Mouse (Mus musculus): ENCODE measurements around the gene Unk.

Gene Unk

DNA sequence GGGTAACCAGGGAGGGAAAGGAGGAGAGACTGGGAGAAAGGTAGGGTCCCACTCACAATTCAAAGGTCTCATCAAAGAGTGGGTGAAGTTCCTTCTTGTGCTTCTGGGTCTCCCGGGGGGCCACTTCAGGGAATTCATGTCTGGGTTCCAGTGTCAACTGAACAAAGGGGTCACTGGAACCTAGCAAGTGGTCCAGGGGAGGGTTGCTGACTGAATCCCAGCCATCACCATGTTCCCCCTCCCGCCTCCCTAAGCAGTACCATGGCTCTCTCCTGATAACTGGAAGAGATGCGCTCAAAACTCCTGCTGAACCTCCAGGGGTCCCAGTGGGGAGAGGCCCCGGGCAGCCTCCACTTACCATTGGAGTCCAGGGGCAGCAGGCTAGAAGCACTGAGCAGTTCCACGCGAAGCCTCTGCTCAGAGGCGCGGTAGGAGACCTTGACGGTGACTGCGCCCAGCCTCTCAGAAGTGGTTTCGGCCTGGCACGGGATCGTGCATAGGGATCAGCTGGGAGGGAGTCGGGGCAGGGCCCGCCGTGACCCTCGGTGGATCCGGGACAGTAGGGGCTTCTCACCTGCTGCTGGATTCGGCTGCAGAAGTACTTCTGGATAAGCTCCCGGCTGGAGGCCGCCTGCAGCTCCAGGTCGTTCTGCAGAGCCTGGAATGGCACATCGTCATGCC lies 34.2 kb downstream of the Unk start:
- peak; percentile 76 for DNase-seq

DNA sequence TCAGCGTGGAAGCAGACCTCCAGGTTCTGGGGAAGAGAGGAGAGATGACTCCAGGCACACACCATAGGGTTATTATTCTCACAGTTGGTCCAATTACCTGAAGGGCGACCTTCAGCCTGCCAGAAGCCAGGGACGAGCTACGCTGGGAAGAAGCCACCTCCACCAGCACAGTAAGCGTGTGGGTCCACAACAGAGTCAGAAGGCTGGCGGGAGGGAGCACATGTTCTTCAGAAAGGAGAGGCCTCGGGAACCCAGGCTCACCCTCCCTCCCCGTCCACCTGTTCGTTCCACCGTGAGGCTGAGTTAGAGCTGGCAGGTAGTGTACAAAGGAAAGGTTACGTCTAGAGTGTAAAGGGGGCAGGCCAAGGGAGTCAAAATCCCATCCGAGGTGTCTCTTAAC lies 35.2 kb downstream of the Unk start:
- peak; percentile 70 for DNase-seq

- DNase-seq = peak; percentile 46
Measured at GRCm38 (mm10) chr11:116071510-116071909, 41.4 kb downstream of the Unk start.

DNA sequence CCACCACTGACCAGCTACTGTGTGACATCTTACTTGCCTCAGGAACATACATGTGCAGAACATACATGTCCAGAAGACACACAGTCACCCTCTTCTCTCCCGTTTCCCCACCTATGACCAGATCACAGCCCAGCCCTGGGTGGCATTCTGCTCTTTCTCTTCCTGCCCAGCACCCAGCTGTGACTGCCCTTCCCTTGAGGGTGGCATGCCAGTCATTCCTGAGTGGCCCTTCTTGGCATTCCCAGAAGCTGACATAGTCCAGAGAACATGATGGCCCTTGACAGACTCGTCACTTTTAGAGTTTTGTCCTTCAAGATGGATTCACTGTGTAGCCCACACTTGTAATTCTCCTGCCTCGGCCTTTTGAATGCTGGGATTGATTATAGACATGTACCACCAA lies 42.5 kb downstream of the Unk start:
- DNase-seq = peak; percentile 22

DNA sequence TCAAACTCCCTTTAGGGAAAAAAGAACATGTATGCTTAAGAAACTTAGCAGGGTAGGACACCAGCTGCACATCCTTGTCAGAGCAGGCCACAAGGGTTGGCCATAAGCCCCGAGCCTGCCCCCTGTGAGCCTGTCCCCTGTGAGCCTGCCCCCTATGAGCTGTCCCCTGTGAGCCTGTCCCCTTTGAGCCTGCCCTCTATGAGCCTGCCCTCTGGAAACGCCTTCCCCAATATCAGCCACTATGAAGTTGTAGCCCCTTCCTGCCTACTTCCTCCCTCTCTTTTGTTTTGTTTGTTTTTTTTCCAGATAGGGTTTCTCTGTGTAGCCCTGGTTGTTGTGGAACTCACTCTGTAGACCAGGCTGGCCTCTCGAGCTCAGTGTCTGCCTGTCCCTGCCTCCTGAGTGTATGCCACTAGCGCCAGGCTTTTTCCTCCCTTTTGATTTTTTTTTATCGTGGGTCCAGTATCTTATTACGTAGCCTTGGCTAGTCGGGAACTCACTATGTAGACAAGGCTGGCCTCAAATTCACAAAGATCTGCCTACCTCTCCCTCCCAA lies 44.4 kb downstream of the Unk start:
- no peak for DNase-seq

DNA sequence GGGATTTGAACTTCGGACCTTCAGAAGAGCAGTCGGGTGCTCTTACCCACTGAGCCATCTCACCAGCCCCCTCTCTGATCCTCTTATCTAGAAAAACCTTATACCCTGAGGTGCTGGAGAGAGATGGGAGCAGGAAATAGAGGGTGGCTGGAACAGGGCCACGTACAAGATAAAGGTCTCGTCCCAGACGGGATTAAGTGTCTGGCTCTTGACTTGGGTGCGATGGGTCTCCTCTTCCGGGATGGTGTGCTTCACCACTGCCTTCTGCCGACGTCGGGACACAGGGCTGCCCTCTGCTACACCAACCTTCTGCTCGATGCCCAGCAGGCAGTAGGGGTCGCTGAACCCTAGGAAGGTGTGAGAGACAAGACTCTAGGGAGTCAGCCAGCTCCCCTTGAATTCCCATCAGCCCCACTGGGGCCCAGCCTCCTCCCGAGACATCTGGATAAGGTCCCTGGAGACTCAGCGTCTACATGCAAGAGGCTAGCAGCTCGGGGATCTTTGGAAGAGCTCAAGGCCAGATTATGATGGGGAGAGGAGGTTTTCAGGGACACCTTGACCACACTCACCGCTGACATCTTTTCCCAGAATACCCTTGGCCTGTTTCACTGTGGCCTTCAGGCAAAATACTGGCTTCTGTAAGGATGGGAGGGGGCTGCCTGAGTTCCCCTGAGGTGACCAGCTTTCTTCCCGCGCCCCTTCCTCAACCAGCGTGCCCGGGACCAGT lies 45.6 kb downstream of the Unk start:
- DNase-seq = peak; percentile 43

- peak; percentile 38 for DNase-seq
Measured at GRCm38 (mm10) chr11:116076266-116076540, 46.1 kb downstream of the Unk start.

DNA sequence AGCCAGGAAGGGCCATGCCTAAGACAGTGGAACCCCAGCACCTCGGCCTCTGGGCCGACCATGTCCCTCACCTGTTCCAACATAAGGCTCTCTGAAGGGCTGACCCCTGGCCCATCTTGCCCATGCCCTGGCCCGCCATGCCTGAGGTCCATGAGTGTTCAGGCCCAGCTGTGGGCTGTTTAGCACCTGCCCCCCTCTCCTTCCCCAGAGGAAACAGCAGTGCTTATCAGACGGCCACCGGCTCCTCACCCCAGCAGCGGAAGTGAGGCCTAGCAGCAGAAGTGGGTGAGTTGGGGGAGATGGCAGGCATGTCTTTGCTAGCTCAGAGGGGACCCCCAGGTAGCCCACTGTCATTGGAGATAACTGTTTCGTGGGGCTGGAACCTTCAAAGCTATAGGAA lies 46.7 kb downstream of the Unk start:
- DNase-seq = peak; percentile 37

- peak; percentile 65 for DNase-seq
Measured at GRCm38 (mm10) chr11:116077446-116078204, 47.5 kb downstream of the Unk start, which contains the start of gene Unc13d. TSS of gene Unc13d (minus strand) at chr11:116077961.

DNA sequence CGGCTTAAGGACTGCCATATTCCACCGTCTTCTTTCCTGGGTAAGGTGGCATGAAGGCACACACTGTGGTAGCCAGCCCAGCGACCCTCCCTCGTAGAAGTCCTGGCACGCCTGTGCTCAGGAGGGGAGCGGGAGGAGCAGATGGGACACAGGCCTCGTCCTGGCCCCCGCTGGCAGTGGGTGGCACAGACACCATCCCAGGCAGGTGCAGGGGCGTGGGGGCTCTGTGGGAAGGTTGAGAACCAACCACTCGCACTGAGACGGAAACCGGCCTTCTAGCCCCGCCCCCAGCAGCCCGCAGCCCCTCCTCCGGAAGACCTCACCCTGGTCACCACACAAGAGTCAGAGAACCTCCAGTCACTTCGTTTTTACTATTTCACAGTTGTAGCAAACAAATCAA lies 48.1 kb downstream of the Unk start:
- DNase-seq = peak; percentile 71

GRCm38 (mm10) chr11:116078676-116079320 lies 48.7 kb downstream of the Unk start:
- DNase-seq = peak; percentile 63

DNA sequence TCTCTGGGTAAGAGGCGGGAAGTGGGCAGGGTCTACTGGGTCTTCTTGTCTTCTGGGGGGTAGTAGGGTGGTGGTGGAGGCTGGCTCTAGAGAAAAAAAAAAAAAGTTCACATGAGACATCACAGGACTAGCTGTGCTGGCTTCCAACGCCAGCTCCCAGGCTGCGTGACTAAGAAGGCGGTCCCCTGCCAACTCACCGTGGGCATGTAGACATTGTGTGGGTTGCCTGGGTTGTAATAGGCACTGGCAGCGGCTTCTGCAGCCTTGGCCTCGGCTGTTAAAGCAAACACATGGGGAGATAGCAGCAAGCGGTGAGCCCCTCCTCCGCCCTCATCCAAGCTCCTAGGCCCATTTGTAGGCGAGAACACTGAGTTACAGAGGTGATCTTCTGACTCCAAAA lies 49.4 kb downstream of the Unk start:
- peak; percentile 75 for DNase-seq

DNA sequence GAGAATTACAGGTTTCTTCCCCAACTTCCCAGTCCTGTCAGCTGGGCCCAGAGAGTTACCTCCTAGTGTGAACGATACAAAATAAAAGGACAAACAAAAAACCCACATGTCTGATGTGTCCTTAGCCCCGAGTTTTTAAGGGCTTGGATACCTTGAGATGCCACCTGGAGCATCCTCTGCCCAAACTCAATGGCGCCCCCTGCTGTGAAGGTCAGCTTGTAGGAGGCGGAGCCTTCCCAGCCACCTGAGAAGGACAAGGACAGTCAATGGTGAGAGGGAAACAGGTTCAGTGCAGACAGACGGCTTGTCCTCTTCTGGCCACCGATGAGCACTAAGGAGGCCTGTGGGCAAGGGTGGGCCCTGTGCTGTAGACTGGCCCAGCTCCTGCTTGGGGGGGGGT lies 51.0 kb downstream of the Unk start:
- DNase-seq = peak; percentile 81

- DNase-seq = peak; percentile 67
Measured at GRCm38 (mm10) chr11:116083096-116083672, 53.1 kb downstream of the Unk start.

DNA sequence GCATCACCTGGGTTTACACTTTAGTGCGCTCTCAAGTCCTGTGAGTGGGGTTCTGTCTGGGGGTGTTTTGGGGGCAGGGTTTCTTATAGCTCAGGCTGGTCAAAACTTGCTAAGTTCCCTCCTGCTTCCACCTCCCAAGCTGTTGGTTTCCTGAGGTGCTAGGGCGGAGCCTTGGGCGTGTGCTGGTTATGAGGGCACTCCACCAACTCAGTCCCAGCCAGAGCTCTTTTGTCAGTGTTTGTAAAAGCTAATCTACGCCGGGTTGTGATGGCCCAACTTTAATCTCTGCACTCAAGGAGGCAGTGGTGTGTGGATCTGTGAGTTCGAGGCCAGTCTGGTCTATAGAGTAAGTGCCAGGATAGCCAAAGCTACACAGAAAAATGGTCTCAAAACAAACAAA lies 54.0 kb downstream of the Unk start:
- peak; percentile 48 for DNase-seq

DNA sequence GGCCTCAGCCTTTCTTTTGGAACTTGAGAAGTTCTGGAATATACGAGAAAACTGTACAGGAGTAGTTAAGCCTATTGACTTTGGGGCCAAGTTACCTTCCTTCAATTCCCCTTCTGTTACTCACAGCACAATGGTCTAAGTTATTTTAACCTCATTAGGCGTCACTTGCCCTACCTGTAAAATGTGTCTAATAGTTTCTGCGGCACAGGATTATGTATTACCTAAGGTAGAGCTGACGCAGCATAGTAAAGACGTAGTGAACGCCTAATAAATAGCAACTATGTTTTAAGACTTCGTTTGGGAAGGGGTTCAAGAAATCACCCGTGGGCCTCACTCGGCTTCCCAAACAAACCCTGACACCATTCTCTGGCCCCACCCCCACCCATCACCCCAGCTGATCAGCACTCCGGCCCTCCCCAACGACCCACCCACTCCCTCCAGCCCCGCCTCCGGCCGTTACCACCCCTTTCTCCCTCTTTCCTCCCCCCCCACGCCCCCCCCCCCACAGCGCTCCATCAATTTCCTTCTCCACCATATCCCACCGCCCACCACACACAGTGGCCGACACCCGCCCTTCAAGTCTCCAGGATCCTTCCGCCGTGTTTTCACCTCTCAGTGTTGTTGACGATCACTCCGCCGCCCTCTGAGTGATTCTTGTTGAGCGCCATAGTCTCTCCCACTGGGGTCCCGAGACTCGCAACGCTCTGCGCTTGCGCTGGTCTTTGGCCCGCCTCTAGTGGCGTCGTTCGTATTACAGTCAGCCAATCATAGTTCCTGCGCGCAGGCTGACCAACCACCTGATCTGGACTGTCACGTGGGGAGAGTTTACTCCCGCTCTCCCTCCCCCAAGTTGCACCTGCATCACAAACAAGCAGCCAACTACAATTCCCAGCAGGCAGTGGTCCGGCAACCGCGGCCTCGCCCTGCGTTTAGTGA lies 56.4 kb downstream of the Unk start, which contains the start of gene Wbp2:
Gene Wbp2 (minus strand): TSS at position 738 of the 936 bp plus-strand sequence.
- DNase-seq = peak; percentile 100

- DNase-seq = peak; percentile 89
Measured at GRCm38 (mm10) chr11:116087194-116088130, 57.3 kb downstream of the Unk start.

DNA sequence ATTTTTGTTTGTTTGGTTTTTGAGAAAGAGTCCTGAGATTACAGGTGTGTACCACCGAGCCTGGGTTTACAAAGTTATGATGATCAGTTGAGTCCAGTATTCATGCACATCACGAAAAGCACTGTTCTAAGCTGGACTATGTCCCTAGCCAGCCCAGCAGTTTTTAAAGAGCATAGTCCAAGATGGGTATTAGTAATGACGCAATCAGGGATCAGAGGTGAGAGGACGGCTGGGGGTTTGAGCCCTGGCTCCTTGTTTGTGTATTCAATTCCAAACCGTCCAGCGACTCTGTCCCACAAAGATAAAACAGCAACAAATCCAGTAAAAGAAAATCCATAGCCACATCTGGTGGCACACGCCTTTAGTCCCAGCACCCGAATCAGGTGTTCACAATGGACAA lies 58.1 kb downstream of the Unk start:
- DNase-seq = no peak

DNA sequence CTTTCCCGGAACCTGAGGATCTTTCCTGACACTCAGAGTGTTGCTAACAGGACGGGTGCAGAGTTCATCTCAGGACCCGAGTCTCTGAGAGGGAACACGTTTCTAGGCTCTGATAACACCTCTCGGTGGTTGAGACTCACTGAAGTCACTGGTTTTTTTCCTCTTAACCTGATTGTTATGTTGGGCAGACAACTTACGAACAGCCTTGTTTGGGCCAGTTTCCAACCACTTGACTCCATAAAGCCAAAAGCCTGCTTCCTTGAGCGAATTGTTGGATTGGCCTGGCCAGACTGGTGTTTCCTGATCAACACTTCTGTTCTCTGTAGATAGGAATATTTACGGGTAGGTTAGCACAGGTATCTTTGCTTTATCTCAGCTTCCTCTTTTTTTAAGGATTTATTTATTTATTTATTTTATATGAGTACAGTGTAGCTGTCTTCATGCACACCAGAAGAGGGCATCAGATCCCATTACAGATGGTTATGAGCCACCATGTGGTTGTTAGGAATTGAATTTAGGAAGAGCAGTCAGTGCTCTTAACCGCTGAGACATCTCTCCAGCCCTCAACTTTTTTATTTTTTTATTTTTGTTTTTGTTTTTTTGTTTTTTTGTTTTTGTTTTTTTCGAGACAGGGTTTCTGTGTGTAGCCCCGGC lies 58.7 kb downstream of the Unk start:
- no peak for DNase-seq

DNA sequence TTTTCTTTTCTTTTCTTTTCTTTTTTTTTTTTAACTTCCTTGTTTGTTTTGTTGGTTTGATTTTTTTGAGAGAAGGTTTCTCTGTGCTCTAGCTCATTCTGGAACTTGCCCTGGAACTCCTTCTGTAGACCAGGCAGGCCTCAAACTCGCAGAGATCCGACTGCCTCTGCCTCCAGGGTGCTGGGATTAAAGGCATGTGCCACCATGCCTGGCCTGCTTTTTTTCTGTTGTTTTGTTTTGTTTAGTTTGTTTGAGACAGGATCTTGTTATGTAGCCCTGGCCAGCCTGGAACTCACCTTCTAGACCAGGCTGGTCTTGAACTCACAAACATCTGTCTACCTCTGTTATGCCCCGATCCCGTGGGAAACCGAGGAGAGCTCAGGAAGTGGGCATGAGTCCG lies 59.4 kb downstream of the Unk start:
- no peak for DNase-seq
